Mouse (Mus musculus): Measurements from ENCODE around the gene Gspt1. TPM values are rescaled to one million over a fixed set of nuclear protein-coding genes. Genes with fewer than 3 reads are reported as not detected.

The Gspt1 gene
- polyA plus RNA-seq, 1 experiment from 2014 or later, result 35.3 TPM

- WGBS (ENCODE audit: insufficient replicate concordance), result under 1% methylated on average over 68 of the region's 68 CpGs
- Histone ChIP-seq H3K27ac (replicated peaks) (peak within 1 kb of the TSS; percentile 83), H3K9me3 (replicated peaks) (no peaks in the 10 kb centered on the region), H3K9ac (peak within 1 kb of the TSS; percentile 86), H3K4me2 (peak within 1 kb of the TSS; percentile 92), H3K36me3 (replicated peaks) (peaks cover 56% of the 10 kb centered on the region), H3K27me3 (no peaks in the 10 kb centered on the region), H3K4me3 (replicated peaks) (peak within 1 kb of the TSS; percentile 91), H3K4me1 (replicated peaks) (peaks cover 41% of the 10 kb centered on the region)
- ATAC-seq (ENCODE audit: insufficient read depth), result peak; percentile 95
Observed at GRCm38 (mm10) chr16:11202571-11203554, 51.3 kb downstream of the Gspt1 start, which contains the start of gene Rsl1d1. TSS of gene Rsl1d1 (minus strand) at chr16:11203331.

DNA sequence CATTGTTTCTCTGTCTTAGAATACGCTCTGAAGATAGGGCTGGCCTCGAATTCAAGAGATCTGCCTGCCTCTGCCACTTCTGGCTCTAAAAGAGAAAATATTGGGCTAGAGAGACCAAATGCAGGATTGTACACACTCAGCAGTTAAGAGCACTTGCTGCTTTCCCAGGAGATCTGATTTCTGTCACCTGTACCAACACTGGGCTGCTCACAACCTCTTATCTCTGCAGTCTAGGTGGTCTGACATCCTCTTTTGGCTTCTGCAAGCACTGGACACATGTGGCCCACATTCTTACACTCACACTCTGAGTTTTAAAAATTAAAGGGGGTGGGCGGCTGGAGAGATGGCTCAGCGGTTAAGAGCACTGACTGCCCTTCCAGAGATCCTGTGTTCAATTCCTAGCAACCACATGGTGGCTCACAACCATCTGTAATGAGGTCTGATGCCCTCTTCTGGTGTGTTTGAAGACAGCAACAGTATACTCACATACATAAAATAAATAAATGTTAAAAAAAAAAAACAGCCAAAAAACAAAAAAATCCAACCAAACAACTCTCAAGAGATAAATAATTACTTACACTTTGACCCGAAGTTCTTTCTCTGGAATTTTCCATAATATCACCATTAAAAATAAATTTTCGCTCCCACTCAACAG lies 52.3 kb downstream of the Gspt1 start:
- no peak for ATAC-seq (ENCODE audit: insufficient read depth)
- Histone ChIP-seq H3K9ac (no peak overlapping the region; the same call in 1 of the 2 replicates), H3K4me1 (replicated peaks) (peaks cover 41% of the 10 kb centered on the region), H3K4me3 (replicated peaks) (peak overlapping the region; percentile 91), H3K27me3 (no peaks in the 10 kb centered on the region), H3K4me2 (peak overlapping the region; percentile 92), H3K36me3 (replicated peaks) (peaks cover 58% of the 10 kb centered on the region), H3K27ac (replicated peaks) (no peak overlapping the region), H3K9me3 (replicated peaks) (no peaks in the 10 kb centered on the region)
- 46% methylated on average over 6 of the region's 6 CpGs for WGBS (ENCODE audit: insufficient replicate concordance)

DNA sequence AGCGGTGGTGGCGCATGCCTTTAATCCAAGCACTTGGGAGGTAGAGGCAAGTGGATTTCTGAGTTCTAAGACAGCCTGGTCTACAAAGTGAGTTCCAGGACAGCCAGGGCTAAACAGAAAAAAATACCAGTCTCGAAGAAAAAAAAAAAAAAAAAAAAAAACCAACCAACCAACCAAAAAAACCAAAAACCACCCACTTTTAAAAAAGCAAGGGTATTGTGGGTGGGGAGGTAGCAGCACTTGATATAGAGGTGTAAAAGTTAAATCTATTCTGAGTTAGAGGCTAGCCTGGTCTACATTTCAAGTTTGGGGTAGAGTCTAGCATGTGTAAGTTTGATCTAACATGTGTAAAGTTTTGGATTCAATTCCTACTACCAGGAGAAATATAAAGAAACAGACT lies 53.9 kb downstream of the Gspt1 start:
- no peak overlapping the region for H3K4me3 ChIP-seq (replicated peaks)
- no peaks in the 10 kb centered on the region for H3K9me3 ChIP-seq (replicated peaks)
- no peak overlapping the region for H3K4me2 ChIP-seq
- no peak for ATAC-seq (ENCODE audit: insufficient read depth)
- no peak overlapping the region for H3K27ac ChIP-seq (replicated peaks)
- H3K9ac ChIP-seq, result no peak overlapping the region
- peaks cover 37% of the 10 kb centered on the region for H3K4me1 ChIP-seq (replicated peaks)
- H3K27me3 ChIP-seq, result no peaks in the 10 kb centered on the region
- H3K36me3 ChIP-seq (replicated peaks), result peaks cover 66% of the 10 kb centered on the region
- WGBS (ENCODE audit: insufficient replicate concordance), result 76% methylated on average over 3 of the region's 3 CpGs

DNA sequence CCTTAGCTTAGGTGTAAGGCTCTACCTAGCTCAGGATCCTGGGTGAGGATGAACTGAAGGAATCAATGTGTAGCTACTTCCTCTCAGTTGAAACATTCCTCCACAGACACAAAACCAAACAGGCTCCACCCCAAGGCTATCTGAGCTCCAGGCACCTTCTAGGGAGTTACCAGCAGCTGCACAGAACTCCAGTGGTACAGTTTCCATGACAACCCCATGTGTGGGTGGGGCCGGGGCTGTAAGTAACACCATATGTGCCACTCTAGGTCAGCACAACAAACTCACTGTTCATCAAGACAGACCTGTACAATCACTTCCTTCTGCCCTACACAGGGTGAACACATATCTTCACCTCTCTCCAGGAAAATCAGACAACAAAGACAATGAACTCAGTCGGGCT lies 55.7 kb downstream of the Gspt1 start:
- Histone ChIP-seq H3K36me3 (replicated peaks) (peaks cover 83% of the 10 kb centered on the region), H3K4me1 (replicated peaks) (peaks cover 21% of the 10 kb centered on the region), H3K4me3 (replicated peaks) (no peak overlapping the region), H3K4me2 (no peak overlapping the region), H3K9me3 (replicated peaks) (no peaks in the 10 kb centered on the region), H3K27me3 (no peaks in the 10 kb centered on the region), H3K9ac (no peak overlapping the region), H3K27ac (replicated peaks) (no peak overlapping the region)
- 54% methylated on average over 2 of the region's 2 CpGs for WGBS (ENCODE audit: insufficient replicate concordance)
- 0 out of 2 replicates have a peak, but pooled peaks have one; percentile 21 for ATAC-seq (ENCODE audit: insufficient read depth)

DNA sequence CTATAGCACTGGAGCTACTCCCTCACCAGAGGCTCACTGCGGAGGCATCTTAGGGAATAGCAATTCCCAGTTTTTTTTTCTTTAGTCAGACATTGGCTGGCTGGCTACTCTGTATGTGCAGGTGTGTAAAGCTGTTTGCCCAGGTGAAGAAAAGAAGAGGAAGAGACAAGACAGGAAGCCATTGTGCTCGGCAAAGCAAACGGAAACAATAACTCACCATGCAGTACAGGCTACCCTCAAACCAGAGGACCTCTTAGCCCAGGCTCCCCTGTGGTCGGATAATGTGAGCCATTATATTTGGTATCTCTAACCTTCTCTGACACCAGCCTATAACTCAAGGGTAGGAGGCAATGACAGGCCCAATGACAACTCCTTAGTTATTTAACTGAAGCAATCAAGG lies 57.1 kb downstream of the Gspt1 start:
- Histone ChIP-seq H3K27me3 (no peaks in the 10 kb centered on the region), H3K27ac (replicated peaks) (no peak overlapping the region), H3K36me3 (replicated peaks) (peaks cover 96% of the 10 kb centered on the region), H3K4me1 (replicated peaks) (peaks cover 16% of the 10 kb centered on the region), H3K4me2 (no peak overlapping the region), H3K4me3 (replicated peaks) (no peak overlapping the region), H3K9ac (no peak overlapping the region), H3K9me3 (replicated peaks) (no peaks in the 10 kb centered on the region)
- 84% methylated on average over 4 of the region's 4 CpGs for WGBS (ENCODE audit: insufficient replicate concordance)
- no peak for ATAC-seq (ENCODE audit: insufficient read depth)

DNA sequence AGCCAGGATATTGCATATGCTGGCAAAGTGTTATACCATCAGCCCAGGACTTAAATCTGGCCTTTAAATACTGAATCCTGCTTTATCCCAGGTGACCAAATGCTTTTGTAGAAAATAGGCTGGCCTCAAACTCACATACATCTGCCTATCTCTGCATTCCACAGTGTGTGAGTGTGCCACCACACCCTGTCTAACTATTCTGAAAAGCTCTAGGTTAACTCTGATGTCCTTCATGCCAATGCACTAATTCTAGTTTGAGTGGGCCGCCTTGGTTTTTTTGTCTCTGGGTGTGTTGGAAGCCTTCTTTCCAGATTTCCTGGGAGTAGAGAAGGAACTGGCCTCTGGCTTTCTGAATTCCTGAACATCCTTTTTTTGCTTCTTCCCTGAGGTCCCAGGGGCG lies 60.9 kb downstream of the Gspt1 start:
- no peaks in the 10 kb centered on the region for H3K9me3 ChIP-seq (replicated peaks)
- H3K4me2 ChIP-seq, result no peak overlapping the region
- WGBS (ENCODE audit: insufficient replicate concordance), result 93% methylated on average over 2 of the region's 2 CpGs
- H3K27ac ChIP-seq (replicated peaks), result no peak overlapping the region
- ATAC-seq (ENCODE audit: insufficient read depth), result no peak
- peaks cover 1% of the 10 kb centered on the region for H3K4me1 ChIP-seq (replicated peaks)
- no peaks in the 10 kb centered on the region for H3K27me3 ChIP-seq
- peaks cover 61% of the 10 kb centered on the region for H3K36me3 ChIP-seq (replicated peaks)
- no peak overlapping the region for H3K9ac ChIP-seq
- H3K4me3 ChIP-seq (replicated peaks), result no peak overlapping the region

DNA sequence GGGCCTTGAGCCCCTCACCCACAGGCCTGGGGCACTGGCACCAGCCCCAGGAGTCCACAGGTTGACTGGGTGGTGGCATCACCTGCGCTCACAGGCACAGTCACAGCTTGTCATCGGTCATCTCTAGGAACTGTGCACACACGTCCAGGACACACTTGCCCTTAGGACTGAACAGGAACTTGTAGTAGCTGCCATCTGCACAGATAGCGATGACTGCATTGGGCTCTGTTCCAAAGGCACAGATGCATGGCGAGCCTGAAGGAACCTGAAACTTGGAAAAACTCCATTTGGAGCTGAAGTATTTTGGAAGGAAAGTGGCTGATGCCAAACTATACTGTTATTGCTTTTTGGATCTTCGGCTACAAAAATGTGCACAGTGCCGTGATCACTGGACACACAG lies 64.0 kb downstream of the Gspt1 start:
- WGBS (ENCODE audit: insufficient replicate concordance), result 70% methylated on average over 7 of the region's 7 CpGs
- H3K4me1 ChIP-seq (replicated peaks), result no peaks in the 10 kb centered on the region
- no peak overlapping the region for H3K4me3 ChIP-seq (replicated peaks)
- H3K27ac ChIP-seq (replicated peaks), result no peak overlapping the region
- no peak for ATAC-seq (ENCODE audit: insufficient read depth)
- H3K36me3 ChIP-seq (replicated peaks), result peaks cover 30% of the 10 kb centered on the region
- H3K4me2 ChIP-seq, result no peak overlapping the region
- H3K9ac ChIP-seq, result no peak overlapping the region
- no peaks in the 10 kb centered on the region for H3K27me3 ChIP-seq
- no peaks in the 10 kb centered on the region for H3K9me3 ChIP-seq (replicated peaks)

DNA sequence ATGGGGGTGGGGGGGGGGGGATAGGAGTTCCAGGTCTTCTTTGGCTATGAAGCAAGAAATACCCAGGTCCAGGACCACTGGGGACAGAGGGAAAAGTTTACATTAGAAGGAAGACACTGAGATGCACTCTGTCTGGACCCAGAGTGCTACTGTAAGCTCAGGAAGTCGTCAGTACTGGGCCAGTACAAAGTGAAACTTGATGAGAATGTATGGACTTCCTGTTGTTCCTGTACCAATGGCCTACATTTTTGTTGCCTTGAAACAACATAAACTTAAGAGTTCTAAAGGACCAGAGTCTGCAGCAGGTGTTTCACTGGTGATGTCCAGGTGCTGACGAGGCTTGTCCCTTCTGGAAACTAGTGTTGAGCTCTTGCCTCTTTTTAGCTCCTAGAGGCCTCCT lies 76.7 kb downstream of the Gspt1 start:
- Histone ChIP-seq H3K9ac (0 out of 2 replicates have a peak overlapping the region, but pooled peaks have one; percentile 84), H3K4me1 (replicated peaks) (peaks cover 41% of the 10 kb centered on the region), H3K36me3 (replicated peaks) (peaks cover 5% of the 10 kb centered on the region; the same call in 1 of the 2 replicates), H3K27me3 (no peaks in the 10 kb centered on the region), H3K4me2 (peak overlapping the region; percentile 80), H3K9me3 (replicated peaks) (no peaks in the 10 kb centered on the region), H3K27ac (replicated peaks) (no peak overlapping the region), H3K4me3 (replicated peaks) (peak overlapping the region; percentile 79; the same call in 1 of the 2 replicates)
- 65% methylated on average over 2 of the region's 2 CpGs for WGBS (ENCODE audit: insufficient replicate concordance)
- ATAC-seq (ENCODE audit: insufficient read depth), result no peak

DNA sequence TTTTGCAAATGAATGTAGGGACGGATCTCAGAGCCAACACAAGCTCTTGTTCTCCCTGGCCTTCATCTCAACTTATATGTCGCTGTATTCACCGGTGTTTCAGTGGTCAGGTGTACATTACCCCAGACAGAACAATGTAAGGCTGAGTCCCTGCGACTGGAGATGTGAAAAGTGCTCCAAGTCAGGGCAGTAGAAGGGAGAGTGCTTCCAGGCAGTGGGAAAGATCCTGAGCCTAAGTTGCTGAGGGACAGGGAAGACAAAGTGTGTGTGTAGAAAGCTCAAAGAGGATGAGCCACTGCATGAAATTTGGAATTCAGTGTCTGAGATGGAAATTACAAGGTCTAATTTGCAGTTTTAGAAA lies 77.3 kb downstream of the Gspt1 start:
- H3K27me3 ChIP-seq, result no peaks in the 10 kb centered on the region
- ATAC-seq (ENCODE audit: insufficient read depth), result no peak
- peaks cover 5% of the 10 kb centered on the region; the same call in 1 of the 2 replicates for H3K36me3 ChIP-seq (replicated peaks)
- H3K4me2 ChIP-seq, result peak overlapping the region; percentile 80
- peak overlapping the region; percentile 95 for H3K27ac ChIP-seq (replicated peaks)
- H3K9ac ChIP-seq, result peak overlapping the region; percentile 84
- peak overlapping the region; percentile 79 for H3K4me3 ChIP-seq (replicated peaks)
- 5% methylated on average over 4 of the region's 4 CpGs for WGBS (ENCODE audit: insufficient replicate concordance)
- peaks cover 44% of the 10 kb centered on the region for H3K4me1 ChIP-seq (replicated peaks)
- no peaks in the 10 kb centered on the region for H3K9me3 ChIP-seq (replicated peaks)

DNA sequence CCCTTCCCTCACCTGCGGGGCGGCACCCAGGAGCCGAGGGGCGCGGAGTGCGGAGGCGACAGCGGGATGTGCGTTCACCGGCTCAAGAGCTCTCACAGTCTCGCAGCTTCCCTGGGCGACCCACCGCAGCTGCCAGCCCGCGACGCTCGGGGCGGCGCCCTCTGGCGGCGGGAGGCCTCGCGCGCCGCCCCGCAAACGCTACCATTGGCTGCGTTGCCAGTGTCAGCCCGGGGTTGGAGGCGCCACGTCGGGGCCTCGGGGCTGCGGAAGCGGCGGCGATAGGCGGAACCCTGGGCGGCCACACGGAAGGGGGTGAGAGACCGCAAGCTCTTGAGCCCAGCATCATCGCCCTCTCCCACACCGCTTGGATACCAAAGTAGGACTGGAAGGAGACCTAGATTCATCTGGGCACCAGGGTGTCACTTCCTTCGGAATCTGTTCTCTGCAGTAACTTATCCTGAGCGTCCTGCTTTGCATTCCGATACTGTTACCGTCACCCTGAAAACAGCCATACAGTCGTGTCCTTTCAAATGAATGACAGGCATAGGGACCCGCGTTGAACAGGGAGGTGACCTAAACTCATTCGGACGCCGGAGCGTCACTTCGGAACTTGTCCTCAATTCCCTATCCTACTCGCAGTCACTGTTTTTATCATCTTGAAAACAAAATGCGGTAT lies 77.8 kb downstream of the Gspt1 start, which contains the start of gene Zc3h7a:
TSS of gene Zc3h7a (minus strand) at position 186 of the 676 bp plus-strand sequence.
- Histone ChIP-seq H3K27ac (replicated peaks) (peak within 1 kb of the TSS; percentile 95), H3K9ac (peak within 1 kb of the TSS; percentile 84), H3K9me3 (replicated peaks) (no peaks in the 10 kb centered on the region), H3K4me2 (peak within 1 kb of the TSS; percentile 80), H3K27me3 (no peaks in the 10 kb centered on the region), H3K36me3 (replicated peaks) (peaks cover 5% of the 10 kb centered on the region; the same call in 1 of the 2 replicates), H3K4me1 (replicated peaks) (peaks cover 50% of the 10 kb centered on the region), H3K4me3 (replicated peaks) (peak within 1 kb of the TSS; percentile 79)
- under 1% methylated on average over 57 of the region's 57 CpGs for WGBS (ENCODE audit: insufficient replicate concordance)
- peak; percentile 90 for ATAC-seq (ENCODE audit: insufficient read depth)

All from liver, embryonic 15.5 days (tissue).